Mouse (Mus musculus) midbrain, postnatal 0 days (tissue): ENCODE results near the gene Stk39. TPM values are rescaled to one million over a fixed set of nuclear protein-coding genes. Genes with fewer than 3 reads are reported as not detected.
A peak's percentile ranks its signal among the peaks of the same experiment; 100 is the strongest.

ENCODE experiments used
- ATAC-seq: fragments of 200-750 bp; cut with Nextera tagmentation; 2 replicates; pipeline ENCODE4 v1.8.0; 2017; ENCODE audit warnings: moderate number of reproducible peaks, mild to moderate bottlenecking, moderate TSS enrichment, moderate library complexity; ENCODE audit not compliant: low FRiP score
- DNase-seq: peaks from one replicate; pipeline ENCODE4 v3.0.0-alpha.2; 2015; ENCODE audit warnings: low spot score
- H3K27ac ChIP-seq: fragments of 300-500 bp; sonication (generic); 2 replicates; pipeline ENCODE4 v1.5.1; 2014; ENCODE audit warnings: low read depth, mild to moderate bottlenecking, low read length, mixed read lengths
- H3K27me3 ChIP-seq: fragments of 300-500 bp; sonication (generic); 2 replicates; pipeline ENCODE4 v1.6.1; 2014; ENCODE audit warnings: low read length, control low read depth, mixed read lengths; ENCODE audit not compliant: insufficient read depth
- H3K36me3 ChIP-seq: fragments of 300-500 bp; sonication (generic); 2 replicates; pipeline ENCODE4 v1.6.1; 2014; ENCODE audit warnings: low read length, control low read depth, mixed read lengths; ENCODE audit not compliant: insufficient read depth
- H3K4me1 ChIP-seq: fragments of 300-500 bp; sonication (generic); 2 replicates; pipeline ENCODE4 v1.6.1; 2014; ENCODE audit warnings: mild to moderate bottlenecking, control low read depth, antibody characterized with exemption, low read length, mixed read lengths; ENCODE audit not compliant: insufficient read depth
- H3K4me2 ChIP-seq: fragments of 300-500 bp; sonication (generic); 2 replicates; pipeline ENCODE4 v1.6.1; 2014; ENCODE audit warnings: low read depth, mild to moderate bottlenecking, low read length, mixed read lengths; ENCODE audit not compliant: poor library complexity, severe bottlenecking
- H3K4me3 ChIP-seq: fragments of 300-500 bp; sonication (generic); 2 replicates; pipeline ENCODE4 v1.5.1; 2014; ENCODE audit warnings: low read depth, mild to moderate bottlenecking, low read length, moderate library complexity
- H3K9ac ChIP-seq: fragments of 300-500 bp; sonication (generic); replicated peaks from 2 replicates; pipeline ENCODE4 v1.6.1; 2014; ENCODE audit warnings: mild to moderate bottlenecking, low read length, moderate library complexity, mixed read lengths; ENCODE audit not compliant: poor library complexity, severe bottlenecking
- H3K9me3 ChIP-seq: fragments of 300-500 bp; sonication (generic); 2 replicates; pipeline ENCODE4 v1.6.1; 2016; ENCODE audit warnings: low read length, control low read depth
- CTCF ChIP-seq: IDR thresholded peaks from 2 replicates; pipeline ENCODE4 v1.5.1; 2016; ENCODE audit warnings: antibody characterized with exemption, mild to moderate bottlenecking
- WGBS: fragments of 180-500 bp; shearing (Covaris S2); extraction: QIAGEN DNeasy Blood & Tissue Kit; methylation state at CpG from one replicate; pipeline ENCODE4 v1.1.7; 2014; 5-methylcytosine and 5-hydroxymethylcytosine counted together
- polyA plus RNA-seq: library from polyadenylated mRNA; unstranded; fragments of >200 nt; fragmentation: Nextera tagmentation; extraction: Ambion mirVana; gene quantifications from 2 replicates; pipeline ENCODE4 v1.2.1, GENCODE M21; 2015
- total RNA-seq: library from RNA; depleted of rRNA; stranded (reverse); fragments of >200 nt; gene quantifications from 2 replicates; pipeline ENCODE4 v1.2.3, GENCODE M21; 2014

The Stk39 gene
- total and polyA plus RNA-seq, 2 experiments from 2014 or later: 23.4 to 33.9 TPM

GRCm38 (mm10) chr2:68211443-68211842 lies 260.6 kb downstream of the Stk39 start:
- Histone ChIP-seq H3K36me3 (no peaks in the 10 kb centered on the region), H3K4me3 (no peak overlapping the region), H3K9me3 (no peaks in the 10 kb centered on the region), H3K27me3 (no peaks in the 10 kb centered on the region), H3K4me1 (no peaks in the 10 kb centered on the region), H3K4me2 (no peak overlapping the region), H3K9ac (no peak overlapping the region), H3K27ac (no peak overlapping the region)
- no peak for TF ChIP-seq CTCF
- 85% methylated on average over 7 of the region's 7 CpGs for WGBS
- DNase-seq (peak; percentile 22), ATAC-seq (no peak)

- Histone ChIP-seq H3K9me3 (no peaks in the 10 kb centered on the region), H3K4me2 (no peak overlapping the region), H3K9ac (no peak overlapping the region), H3K4me1 (no peaks in the 10 kb centered on the region), H3K27me3 (no peaks in the 10 kb centered on the region), H3K4me3 (no peak overlapping the region), H3K27ac (no peak overlapping the region), H3K36me3 (no peaks in the 10 kb centered on the region)
- TF ChIP-seq CTCF: no peak
- ATAC-seq: no peak
- WGBS: 73% methylated on average over 4 of the region's 4 CpGs
- no peak for DNase-seq
Observed at GRCm38 (mm10) chr2:68196245-68196644, 275.8 kb downstream of the Stk39 start.

GRCm38 (mm10) chr2:68194444-68194843 lies 277.6 kb downstream of the Stk39 start:
- H3K9me3 ChIP-seq: no peaks in the 10 kb centered on the region

GRCm38 (mm10) chr2:68193465-68193837 lies 278.6 kb downstream of the Stk39 start:
- ATAC-seq (no peak), DNase-seq (no peak)
- H3K9ac ChIP-seq: no peak overlapping the region
- no peaks in the 10 kb centered on the region for H3K27me3 ChIP-seq
- H3K27ac ChIP-seq: no peak overlapping the region
- no peaks in the 10 kb centered on the region for H3K9me3 ChIP-seq
- H3K4me1 ChIP-seq: no peaks in the 10 kb centered on the region
- H3K36me3 ChIP-seq: no peaks in the 10 kb centered on the region
- no peak for TF ChIP-seq CTCF
- H3K4me2 ChIP-seq: no peak overlapping the region
- H3K4me3 ChIP-seq: no peak overlapping the region

More at GRCm38 (mm10) chr2:68194444-68194843, 277.6 kb downstream of the Stk39 start:
- DNase-seq (no peak), ATAC-seq (no peak)
- H3K27ac ChIP-seq: no peak overlapping the region
- H3K4me3 ChIP-seq: no peak overlapping the region
- H3K4me2 ChIP-seq: no peak overlapping the region
- no peaks in the 10 kb centered on the region for H3K27me3 ChIP-seq
- no peak overlapping the region for H3K9ac ChIP-seq
- H3K36me3 ChIP-seq: no peaks in the 10 kb centered on the region
- no peak for TF ChIP-seq CTCF
- H3K4me1 ChIP-seq: no peaks in the 10 kb centered on the region
- WGBS: 61% methylated on average over 4 of the region's 4 CpGs

GRCm38 (mm10) chr2:68192605-68193464 lies 279.2 kb downstream of the Stk39 start:
- H3K4me1 ChIP-seq: no peaks in the 10 kb centered on the region
- H3K9me3 ChIP-seq: no peaks in the 10 kb centered on the region
- no peak overlapping the region for H3K9ac ChIP-seq
- H3K36me3 ChIP-seq: no peaks in the 10 kb centered on the region
- H3K27ac ChIP-seq: no peak overlapping the region
- no peak for TF ChIP-seq CTCF
- DNase-seq: no peak
- WGBS: 84% methylated on average over 5 of the region's 5 CpGs
- H3K4me2 ChIP-seq: no peak overlapping the region
- H3K27me3 ChIP-seq: no peaks in the 10 kb centered on the region
- H3K4me3 ChIP-seq: no peak overlapping the region
- ATAC-seq: no peak

GRCm38 (mm10) chr2:68176425-68176824 lies 295.6 kb downstream of the Stk39 start:
- Histone ChIP-seq H3K4me1 (no peaks in the 10 kb centered on the region), H3K27ac (no peak overlapping the region), H3K4me2 (no peak overlapping the region), H3K36me3 (no peaks in the 10 kb centered on the region), H3K9ac (no peak overlapping the region), H3K4me3 (no peak overlapping the region), H3K9me3 (no peaks in the 10 kb centered on the region), H3K27me3 (no peaks in the 10 kb centered on the region)
- no peak for TF ChIP-seq CTCF
- ATAC-seq (no peak), DNase-seq (no peak)
- WGBS: 93% methylated on average over 3 of the region's 3 CpGs
